Mouse (Mus musculus) E14TG2a.4 (cell line): Measurements from ENCODE around the gene Nlk.

ENCODE experiments used
- CTCF ChIP-seq: conservative IDR thresholded peaks from 2 replicates; pipeline ENCODE4 v1.5.1; 2014; ENCODE audit warnings: low read length
- NANOG ChIP-seq: IDR thresholded peaks from 2 replicates; pipeline ENCODE4 v1.6.1; 2014; ENCODE audit warnings: borderline replicate concordance, low read length, mixed read lengths

DNA sequence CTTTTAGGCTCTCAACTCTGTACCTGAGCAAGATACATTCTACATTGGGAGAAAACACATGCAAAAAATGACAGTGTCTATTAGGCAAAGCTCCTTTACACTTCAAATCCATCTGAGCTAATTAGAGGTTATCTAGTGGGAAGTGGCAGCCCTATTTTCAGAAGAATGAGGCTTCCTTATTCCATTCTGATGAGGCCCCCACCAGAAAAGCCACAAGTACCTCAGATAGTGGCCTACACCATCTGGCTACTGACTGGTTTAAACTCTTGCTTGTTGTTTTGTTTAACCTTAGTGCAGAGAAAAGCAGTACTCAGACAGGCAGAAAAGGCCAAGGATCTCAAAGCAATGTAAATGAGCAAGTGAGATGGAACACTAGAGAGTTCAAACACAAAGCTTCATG is 75.2 kb downstream of the Nlk start:
- no peak for TF ChIP-seq CTCF
- TF ChIP-seq NANOG: no peak
